Mouse (Mus musculus) kidney, adult 11 months (tissue): ENCODE data around the gene Pdcd10.

Source experiments
- DNase-seq: peaks from one replicate; pipeline ENCODE4 v3.0.0; 2022

Gene Pdcd10

GRCm38 (mm10) chr3:75468154-75468553, 88.5 kb downstream of the Pdcd10 start:
- no peak for DNase-seq
